Mouse (Mus musculus) lung, adult 2 months (tissue): ENCODE measurements around the gene Galnt16. TPM values are rescaled to one million over a fixed set of nuclear protein-coding genes. Genes with fewer than 3 reads are reported as not detected.

Experiments used
- DNase-seq: peaks from one replicate; pipeline ENCODE4 v3.0.0; 2022
- H3K4me1 ChIP-seq: fragments of 200-500 bp; 2 replicates; pipeline ENCODE4 v1.6.1; 2011; ENCODE audit warnings: low read length; ENCODE audit not compliant: control insufficient read depth, insufficient read depth
- H3K4me3 ChIP-seq: fragments of 200-500 bp; replicated peaks from 2 replicates; pipeline ENCODE3; 2011; ENCODE audit warnings: low read depth, mild to moderate bottlenecking, control low read depth, low read length; ENCODE audit errors: extremely low read depth
- CTCF ChIP-seq: fragments of 200-500 bp; IDR thresholded peaks from 2 replicates; pipeline ENCODE4 v1.5.1; 2011; ENCODE audit warnings: mild to moderate bottlenecking, low read length, control low read depth; ENCODE audit not compliant: insufficient read depth
- POLR2A ChIP-seq: fragments of 200-500 bp; IDR thresholded peaks from 2 replicates; pipeline ENCODE4 v1.6.1; 2011; ENCODE audit warnings: low read depth, mild to moderate bottlenecking, control low read depth, low read length, borderline replicate concordance; ENCODE audit errors: extremely low read depth
- WGBS: fragments of 180-500 bp; shearing (Covaris S2); methylation state at CpG from one replicate; pipeline ENCODE4 v1.1.7; 2018; 5-methylcytosine and 5-hydroxymethylcytosine counted together
- polyA plus RNA-seq: library from polyadenylated mRNA; depleted of rRNA; stranded (reverse); fragments of >200 nt; gene quantifications from 2 replicates; pipeline ENCODE4 v1.2.3, GENCODE M21; 2012

Galnt16 gene
- polyA plus RNA-seq, 1 experiment = 2.6 TPM

DNA sequence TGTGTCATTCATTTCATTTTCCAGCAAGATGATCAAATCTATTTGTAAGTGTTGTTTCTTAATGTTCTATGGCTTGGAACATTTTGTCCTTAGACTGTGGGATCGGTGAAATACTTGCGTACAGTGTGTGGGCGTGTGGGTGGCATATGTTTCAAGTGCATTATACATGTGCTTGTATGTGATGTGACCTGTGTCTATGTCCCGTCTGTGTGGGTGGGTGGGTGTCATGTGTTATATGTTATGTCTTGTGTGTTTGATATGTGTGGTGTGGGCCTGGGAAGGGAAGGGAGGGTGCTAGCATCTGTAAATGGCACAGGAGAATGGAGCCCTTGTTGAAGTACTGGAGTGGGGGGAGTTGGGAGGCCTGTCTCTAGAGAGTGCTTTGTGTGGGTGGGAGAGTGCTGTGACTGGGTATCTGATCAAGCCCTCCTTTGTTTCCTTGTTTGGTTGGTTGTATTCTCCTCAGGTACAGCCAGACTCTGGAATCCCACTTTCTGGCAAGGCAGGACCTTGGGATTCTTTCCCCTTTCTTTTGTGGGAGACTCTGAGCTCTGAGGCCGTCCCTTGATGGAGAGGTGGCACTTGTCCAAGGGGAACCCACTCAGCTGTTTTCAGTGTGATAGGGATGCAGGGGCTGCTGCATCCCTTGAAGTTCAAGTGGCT, 9.8 kb downstream of the Galnt16 start:
- TF ChIP-seq CTCF (no peak), POLR2A (no peak)
- 74% methylated on average over 5 of the region's 5 CpGs for WGBS
- Histone ChIP-seq H3K4me3 (no peak overlapping the region), H3K4me1 (no peaks in the 10 kb centered on the region)
- DNase-seq = no peak

DNA sequence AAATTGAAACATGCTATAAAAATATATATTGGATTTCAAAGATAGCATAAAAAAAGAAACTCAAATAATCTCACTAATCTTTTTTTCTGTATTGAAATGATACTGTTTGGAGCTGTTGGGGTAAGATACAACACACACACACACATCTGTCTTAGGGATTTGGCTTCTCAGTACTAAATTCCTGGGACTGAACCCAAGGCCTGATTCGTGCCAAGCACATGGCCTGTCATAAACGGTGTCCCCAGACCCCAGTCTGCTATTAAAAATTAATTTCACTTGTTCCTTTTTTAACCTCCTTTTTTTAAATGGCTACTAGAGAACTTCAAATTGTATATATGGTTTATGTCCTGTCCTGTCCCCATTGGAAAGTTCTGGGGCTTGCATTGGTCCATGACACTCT, 12.0 kb downstream of the Galnt16 start:
- no peak overlapping the region for H3K4me3 ChIP-seq
- 51% methylated on average over 2 of the region's 2 CpGs for WGBS
- no peak for TF ChIP-seq POLR2A
- TF ChIP-seq CTCF = no peak
- no peaks in the 10 kb centered on the region for H3K4me1 ChIP-seq
- DNase-seq = no peak

DNA sequence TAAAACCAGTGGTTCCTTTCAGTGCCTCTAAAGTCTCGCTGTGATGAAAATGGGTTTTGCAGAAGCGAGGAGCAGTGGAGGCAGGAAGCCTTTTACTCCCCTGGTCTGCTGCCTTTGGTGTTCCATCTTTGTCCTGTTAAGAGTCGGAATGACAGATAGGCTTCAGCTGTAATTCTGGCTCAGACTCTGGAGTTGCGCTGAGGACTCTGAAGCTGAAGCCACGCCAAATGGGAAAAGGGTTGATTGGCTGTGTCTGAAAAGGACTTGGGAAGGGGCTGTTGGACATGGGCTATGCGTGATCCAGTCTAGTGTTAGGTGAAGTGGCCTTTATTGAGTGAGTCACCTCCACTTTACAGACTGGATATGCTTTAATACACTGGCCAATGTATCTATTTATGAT, 12.6 kb downstream of the Galnt16 start:
- no peak for DNase-seq
- H3K4me1 ChIP-seq = no peaks in the 10 kb centered on the region
- TF ChIP-seq POLR2A (no peak), CTCF (no peak)
- 59% methylated on average over 6 of the region's 6 CpGs for WGBS
- H3K4me3 ChIP-seq = no peak overlapping the region

DNA sequence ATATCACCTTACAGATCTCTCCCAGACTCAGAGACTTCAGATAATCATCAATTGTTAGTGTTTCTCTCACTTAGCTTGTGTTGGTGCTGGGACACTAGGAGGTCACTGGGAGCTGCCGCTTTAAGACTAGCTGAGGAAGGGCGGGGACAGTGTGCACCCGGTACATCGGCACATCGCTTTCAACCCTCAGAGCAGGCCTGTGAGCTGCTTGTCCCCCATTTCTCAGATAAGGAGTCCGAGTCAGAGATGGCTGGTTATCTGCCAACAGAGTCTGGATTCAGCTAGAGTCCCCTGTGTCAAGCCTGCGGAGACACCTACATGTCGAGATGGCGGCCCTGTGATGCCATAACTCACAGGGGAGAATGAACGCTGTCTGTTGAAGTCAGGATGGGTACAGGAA, 13.5 kb downstream of the Galnt16 start:
- TF ChIP-seq POLR2A (no peak), CTCF (no peak)
- DNase-seq = no peak
- no peaks in the 10 kb centered on the region for H3K4me1 ChIP-seq
- WGBS = 65% methylated on average over 10 of the region's 10 CpGs
- H3K4me3 ChIP-seq = no peak overlapping the region

DNA sequence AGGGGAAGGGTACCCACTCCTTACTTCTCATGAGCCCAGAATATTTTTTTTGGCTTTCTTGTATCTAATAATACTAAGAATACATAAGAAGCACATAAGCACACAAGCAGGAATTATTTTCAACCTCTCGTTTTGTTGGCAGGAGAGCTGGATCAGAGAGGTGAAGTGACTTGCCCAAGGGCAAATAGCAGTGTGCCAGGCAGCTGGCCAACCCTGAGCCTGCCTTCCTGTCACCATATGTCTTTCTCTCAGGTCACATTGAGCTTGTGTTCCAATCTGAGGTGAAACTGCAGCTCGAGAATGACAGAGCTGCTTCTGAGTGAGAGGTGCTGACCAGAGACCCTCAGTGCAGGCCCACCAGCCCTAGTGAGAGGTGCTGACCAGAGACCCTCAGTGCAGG, 15.8 kb downstream of the Galnt16 start:
- no peaks in the 10 kb centered on the region for H3K4me1 ChIP-seq
- DNase-seq = no peak
- 63% methylated on average over 2 of the region's 2 CpGs for WGBS
- H3K4me3 ChIP-seq = no peak overlapping the region
- TF ChIP-seq CTCF (no peak), POLR2A (no peak)

DNA sequence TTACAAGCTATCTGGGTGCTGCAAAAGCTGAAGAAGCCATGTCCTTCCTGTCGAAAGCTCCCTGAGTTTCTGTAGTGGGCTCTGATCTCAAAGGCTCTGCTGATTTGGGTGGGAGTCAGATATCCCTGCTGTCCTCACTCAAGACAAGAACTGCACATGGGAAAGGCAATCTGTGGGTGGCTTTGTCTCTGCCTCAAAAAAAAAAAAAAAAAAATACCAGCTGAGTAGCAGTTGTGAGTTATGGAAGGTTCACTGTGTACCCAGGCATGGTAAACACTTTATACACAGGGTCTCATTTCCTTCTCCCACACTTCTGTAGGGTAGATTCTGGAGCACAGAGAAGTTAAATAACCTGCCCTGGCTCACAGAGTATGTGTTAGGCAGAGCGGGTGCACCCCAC, 19.2 kb downstream of the Galnt16 start:
- H3K4me3 ChIP-seq = no peak overlapping the region
- no peak for DNase-seq
- TF ChIP-seq POLR2A (no peak), CTCF (no peak)
- WGBS = 86% methylated on average over 2 of the region's 2 CpGs
- no peaks in the 10 kb centered on the region for H3K4me1 ChIP-seq

DNA sequence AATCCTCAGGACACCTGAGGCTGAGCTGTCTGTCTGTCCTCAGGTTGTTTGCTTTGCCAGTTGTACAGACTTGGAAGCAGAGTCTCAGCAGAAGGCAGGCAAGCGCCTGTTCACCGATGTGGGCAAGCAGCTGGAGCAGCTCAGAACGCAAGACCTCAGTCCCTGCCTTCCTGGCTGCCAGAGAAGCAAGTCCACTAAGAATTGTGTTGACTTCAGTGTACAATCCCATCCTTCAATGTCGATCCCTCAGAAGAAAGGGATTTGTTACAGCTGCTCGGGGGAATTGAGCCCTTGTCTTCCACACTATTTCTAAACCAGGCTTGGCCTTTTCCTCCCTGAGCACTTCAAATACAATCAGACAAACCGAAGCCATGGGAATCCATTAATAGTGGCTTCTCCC, 20.2 kb downstream of the Galnt16 start:
- no peaks in the 10 kb centered on the region for H3K4me1 ChIP-seq
- 45% methylated on average over 6 of the region's 6 CpGs for WGBS
- TF ChIP-seq POLR2A (no peak), CTCF (no peak)

DNA sequence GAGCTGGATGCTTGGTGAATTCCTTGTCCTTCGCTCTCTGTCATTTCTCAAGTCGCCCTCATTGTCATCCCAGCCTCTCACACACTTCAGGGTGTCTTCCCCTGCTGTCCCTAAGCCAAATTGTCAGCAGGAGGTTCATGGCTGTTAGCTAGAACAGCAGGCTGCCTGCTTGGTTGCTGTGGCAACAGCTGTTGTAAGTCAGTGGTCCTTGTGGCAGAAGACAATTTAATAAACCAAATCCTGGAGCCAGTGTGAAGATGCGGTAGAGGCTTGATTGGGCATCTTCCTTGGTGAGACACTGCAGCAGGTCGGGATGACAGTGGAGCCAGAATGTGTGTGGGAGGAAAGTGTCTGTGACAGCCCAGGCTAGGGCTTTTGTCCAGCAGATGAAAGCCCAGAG, 27.2 kb downstream of the Galnt16 start:
- 32% methylated on average over 4 of the region's 4 CpGs for WGBS
- H3K4me3 ChIP-seq = no peak overlapping the region
- TF ChIP-seq CTCF = no peak
- TF ChIP-seq POLR2A = no peak
- no peak for DNase-seq
- H3K4me1 ChIP-seq = no peaks in the 10 kb centered on the region

More for the DNA sequence above, 20.2 kb downstream of the Galnt16 start:
- H3K4me3 ChIP-seq = no peak overlapping the region
- DNase-seq = no peak

DNA sequence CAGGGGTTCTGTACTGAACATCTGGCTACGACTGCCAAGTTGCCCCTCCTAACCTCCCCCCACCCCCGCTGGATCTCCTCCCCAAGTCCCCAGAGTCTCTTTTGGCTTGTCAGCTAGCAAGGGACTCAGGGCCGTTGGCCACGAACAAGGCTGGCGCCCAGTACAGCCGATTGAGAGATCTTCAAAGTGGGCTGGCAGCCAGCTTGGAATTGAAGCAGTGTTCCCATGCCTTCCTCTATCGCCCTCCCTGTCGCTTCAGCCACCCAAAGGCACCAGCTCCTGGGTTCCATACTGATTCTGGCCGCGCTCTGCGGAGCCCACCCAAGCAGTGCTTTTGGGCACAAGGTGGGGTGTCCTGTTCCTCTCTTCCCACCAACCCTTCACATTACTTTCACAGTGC, 31.6 kb downstream of the Galnt16 start:
- Histone ChIP-seq H3K4me3 (no peak overlapping the region), H3K4me1 (no peaks in the 10 kb centered on the region)
- DNase-seq = peak; percentile 40
- TF ChIP-seq POLR2A (no peak), CTCF (no peak)
- WGBS = 48% methylated on average over 11 of the region's 11 CpGs

DNA sequence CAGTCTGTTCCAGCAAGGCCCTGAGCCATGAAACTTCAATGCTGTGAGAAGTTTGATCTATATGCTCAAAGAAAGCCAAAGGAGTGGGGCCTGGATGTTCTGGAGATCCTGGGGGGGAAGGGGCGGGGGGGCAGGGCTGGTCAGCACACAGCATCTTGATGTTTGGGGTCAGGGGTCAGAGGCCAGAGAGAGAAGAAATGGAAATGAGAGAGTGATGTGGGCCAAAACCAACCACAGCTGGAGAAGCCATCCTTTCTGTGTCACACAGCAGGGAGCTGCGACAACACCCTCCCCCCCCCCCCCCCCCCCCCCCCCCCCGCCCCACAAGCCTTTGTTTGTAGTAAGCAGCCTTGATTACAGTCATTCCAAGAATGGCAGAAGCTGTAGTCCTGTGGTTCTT, 35.1 kb downstream of the Galnt16 start:
- Histone ChIP-seq H3K4me1 (no peaks in the 10 kb centered on the region), H3K4me3 (no peak overlapping the region)
- no peak for DNase-seq
- TF ChIP-seq CTCF (no peak), POLR2A (no peak)
- 32% methylated on average over 2 of the region's 3 CpGs for WGBS

DNA sequence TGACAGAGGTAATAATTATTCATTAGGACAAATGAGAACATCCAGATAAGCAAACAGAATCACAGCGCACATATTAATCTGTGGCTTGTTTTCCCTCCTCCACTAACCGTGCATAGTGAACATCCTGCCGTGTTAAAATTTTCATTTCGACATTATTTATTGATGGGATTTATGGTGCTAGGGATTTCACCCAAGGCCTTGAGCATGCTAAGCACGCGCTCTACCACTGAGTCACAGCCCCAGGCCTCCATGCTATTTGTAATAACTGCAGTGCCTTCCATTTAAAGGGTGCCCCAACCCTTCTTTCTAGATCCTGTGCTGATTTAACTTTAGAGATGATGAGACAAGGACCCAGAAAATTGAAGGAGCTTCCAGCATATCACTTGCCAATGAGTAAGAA, 36.2 kb downstream of the Galnt16 start:
- WGBS = 91% methylated on average over 6 of the region's 6 CpGs
- no peak for TF ChIP-seq CTCF
- no peak for TF ChIP-seq POLR2A
- DNase-seq = no peak
- no peaks in the 10 kb centered on the region for H3K4me1 ChIP-seq
- no peak overlapping the region for H3K4me3 ChIP-seq
